Mouse (Mus musculus) stomach, embryonic 16.5 days (tissue): Measurements from ENCODE around the gene St3gal3. TPM values are rescaled to one million over a fixed set of nuclear protein-coding genes. Genes with fewer than 3 reads are reported as not detected.

Experiments used
- ATAC-seq: fragments of 200-750 bp; cut with Nextera tagmentation; 2 replicates; pipeline ENCODE4 v1.8.0; 2017; ENCODE audit warnings: moderate number of reproducible peaks, moderate TSS enrichment; ENCODE audit not compliant: insufficient read depth, low FRiP score
- H3K27ac ChIP-seq: fragments of 300-500 bp; sonication (generic); 2 replicates; pipeline ENCODE4 v1.5.1; 2014; ENCODE audit warnings: low read length
- H3K27me3 ChIP-seq: fragments of 300-500 bp; sonication (generic); 2 replicates; pipeline ENCODE4 v1.6.1; 2014; ENCODE audit warnings: low read length, control low read depth, mixed read lengths; ENCODE audit not compliant: control insufficient read depth, insufficient read depth
- H3K36me3 ChIP-seq: fragments of 300-500 bp; sonication (generic); 2 replicates; pipeline ENCODE4 v1.6.1; 2014; ENCODE audit warnings: low read length; ENCODE audit not compliant: control insufficient read depth, insufficient read depth
- H3K4me1 ChIP-seq: fragments of 300-500 bp; sonication (generic); 2 replicates; pipeline ENCODE4 v1.6.1; 2014; ENCODE audit warnings: low read length, control low read depth, mixed read lengths; ENCODE audit not compliant: control insufficient read depth, insufficient read depth
- H3K4me2 ChIP-seq: fragments of 300-500 bp; sonication (generic); 2 replicates; pipeline ENCODE4 v1.6.1; 2014; ENCODE audit warnings: low read depth, low read length, mixed read lengths
- H3K4me3 ChIP-seq: fragments of 300-500 bp; sonication (generic); replicated peaks from 2 replicates; pipeline ENCODE4 v1.5.1; 2014; ENCODE audit warnings: mild to moderate bottlenecking, low read length
- H3K9ac ChIP-seq: fragments of 300-500 bp; sonication (generic); 2 replicates; pipeline ENCODE4 v1.6.1; 2014; ENCODE audit warnings: low read length
- H3K9me3 ChIP-seq: fragments of 300-500 bp; sonication (generic); replicated peaks from 2 replicates; pipeline ENCODE4 v1.6.1; 2016; ENCODE audit warnings: low read length, control low read depth; ENCODE audit not compliant: control insufficient read depth
- WGBS: fragments of 180-500 bp; shearing (Covaris S2); extraction: QIAGEN DNeasy Blood & Tissue Kit; methylation state at CpG from one replicate; pipeline ENCODE4 v1.1.7; 2014; 5-methylcytosine and 5-hydroxymethylcytosine counted together
- polyA plus RNA-seq: library from polyadenylated mRNA; unstranded; fragments of >200 nt; fragmentation: Nextera tagmentation; extraction: Ambion mirVana; gene quantifications from 2 replicates; pipeline ENCODE4 v1.2.1, GENCODE M21; 2015

St3gal3 gene
- polyA plus RNA-seq, 1 experiment from 2014 or later, result 5.2 TPM

- no peak for ATAC-seq
- Histone ChIP-seq H3K27me3 (no peaks in the 10 kb centered on the region), H3K36me3 (no peaks in the 10 kb centered on the region), H3K27ac (peak overlapping the region; percentile 43), H3K4me1 (peaks cover 35% of the 10 kb centered on the region), H3K4me3 (no peak overlapping the region), H3K9ac (no peak overlapping the region), H3K4me2 (no peak overlapping the region), H3K9me3 (no peaks in the 10 kb centered on the region)
- 41% methylated on average over 8 of the region's 8 CpGs for WGBS
Observed at GRCm38 (mm10) chr4:117986766-117987165, 147.9 kb downstream of the St3gal3 start.

- Histone ChIP-seq H3K4me1 (peaks cover 36% of the 10 kb centered on the region), H3K27ac (peak overlapping the region; percentile 88), H3K9ac (0 out of 2 replicates have a peak overlapping the region, but pooled peaks have one; percentile 3), H3K9me3 (no peaks in the 10 kb centered on the region), H3K4me3 (no peak overlapping the region), H3K27me3 (no peaks in the 10 kb centered on the region), H3K4me2 (peak overlapping the region; percentile 8; the same call in 1 of the 2 replicates), H3K36me3 (no peaks in the 10 kb centered on the region)
- 58% methylated on average over 8 of the region's 8 CpGs for WGBS
- ATAC-seq, result peak; percentile 76
Observed at GRCm38 (mm10) chr4:117984993-117985587, 149.6 kb downstream of the St3gal3 start.

- Histone ChIP-seq H3K27ac (0 out of 2 replicates have a peak overlapping the region, but pooled peaks have one; percentile 88), H3K9me3 (no peaks in the 10 kb centered on the region), H3K36me3 (no peaks in the 10 kb centered on the region), H3K4me3 (no peak overlapping the region), H3K4me1 (peaks cover 36% of the 10 kb centered on the region), H3K9ac (no peak overlapping the region), H3K4me2 (no peak overlapping the region), H3K27me3 (no peaks in the 10 kb centered on the region)
- ATAC-seq, result no peak
- 89% methylated on average over 3 of the region's 3 CpGs for WGBS
Observed at GRCm38 (mm10) chr4:117984206-117984605, 150.5 kb downstream of the St3gal3 start.

GRCm38 (mm10) chr4:117982706-117983105, 152.0 kb downstream of the St3gal3 start:
- Histone ChIP-seq H3K4me3 (no peak overlapping the region), H3K27ac (peak overlapping the region; percentile 62; the same call in 1 of the 2 replicates), H3K9ac (no peak overlapping the region), H3K36me3 (no peaks in the 10 kb centered on the region), H3K4me2 (no peak overlapping the region), H3K27me3 (no peaks in the 10 kb centered on the region), H3K4me1 (peaks cover 34% of the 10 kb centered on the region), H3K9me3 (no peaks in the 10 kb centered on the region)
- WGBS, result 50% methylated on average over 7 of the region's 7 CpGs
- ATAC-seq, result peak; percentile 39; the same call in 1 of the 2 replicates

GRCm38 (mm10) chr4:117981518-117981917, 153.2 kb downstream of the St3gal3 start:
- 46% methylated on average over 4 of the region's 5 CpGs for WGBS
- no peak overlapping the region for H3K4me3 ChIP-seq
- peaks cover 31% of the 10 kb centered on the region for H3K4me1 ChIP-seq
- no peak overlapping the region for H3K4me2 ChIP-seq
- H3K27ac ChIP-seq, result peak overlapping the region; percentile 62
- no peak; the same call in 1 of the 2 replicates for ATAC-seq
- H3K27me3 ChIP-seq, result no peaks in the 10 kb centered on the region
- no peak overlapping the region for H3K9ac ChIP-seq
- H3K36me3 ChIP-seq, result no peaks in the 10 kb centered on the region
- H3K9me3 ChIP-seq, result no peaks in the 10 kb centered on the region

GRCm38 (mm10) chr4:117980161-117980560, 154.6 kb downstream of the St3gal3 start:
- no peak overlapping the region for H3K4me2 ChIP-seq
- no peaks in the 10 kb centered on the region for H3K27me3 ChIP-seq
- no peaks in the 10 kb centered on the region for H3K36me3 ChIP-seq
- H3K4me3 ChIP-seq, result no peak overlapping the region
- peaks cover 37% of the 10 kb centered on the region for H3K4me1 ChIP-seq
- no peak overlapping the region for H3K9ac ChIP-seq
- WGBS, result 87% methylated on average over 4 of the region's 4 CpGs
- no peaks in the 10 kb centered on the region for H3K9me3 ChIP-seq
- no peak for ATAC-seq
- H3K27ac ChIP-seq, result no peak overlapping the region

- H3K36me3 ChIP-seq, result no peaks in the 10 kb centered on the region
- no peak overlapping the region for H3K4me3 ChIP-seq
- no peak overlapping the region for H3K27ac ChIP-seq
- no peaks in the 10 kb centered on the region for H3K9me3 ChIP-seq
- no peak overlapping the region for H3K4me2 ChIP-seq
- WGBS, result 82% methylated on average over 4 of the region's 4 CpGs
- H3K4me1 ChIP-seq, result peaks cover 39% of the 10 kb centered on the region
- ATAC-seq, result no peak
- H3K9ac ChIP-seq, result no peak overlapping the region
- no peaks in the 10 kb centered on the region for H3K27me3 ChIP-seq
Observed at GRCm38 (mm10) chr4:117979181-117979580, 155.5 kb downstream of the St3gal3 start.

- H3K36me3 ChIP-seq, result no peaks in the 10 kb centered on the region
- ATAC-seq, result no peak
- H3K27ac ChIP-seq, result no peak overlapping the region
- no peak overlapping the region for H3K9ac ChIP-seq
- H3K27me3 ChIP-seq, result no peaks in the 10 kb centered on the region
- H3K4me1 ChIP-seq, result peaks cover 43% of the 10 kb centered on the region
- H3K9me3 ChIP-seq, result no peaks in the 10 kb centered on the region
- H3K4me2 ChIP-seq, result no peak overlapping the region
- no peak overlapping the region for H3K4me3 ChIP-seq
- WGBS, result 93% methylated on average over 9 of the region's 9 CpGs
Observed at GRCm38 (mm10) chr4:117978282-117978681, 156.4 kb downstream of the St3gal3 start.

GRCm38 (mm10) chr4:117977841-117978240, 156.9 kb downstream of the St3gal3 start:
- 87% methylated on average over 11 of the region's 11 CpGs for WGBS

More at GRCm38 (mm10) chr4:117977841-117978240, 156.9 kb downstream of the St3gal3 start:
- Histone ChIP-seq H3K9me3 (no peaks in the 10 kb centered on the region), H3K36me3 (no peaks in the 10 kb centered on the region), H3K27ac (no peak overlapping the region), H3K4me3 (no peak overlapping the region), H3K4me2 (no peak overlapping the region), H3K27me3 (no peaks in the 10 kb centered on the region), H3K4me1 (peaks cover 39% of the 10 kb centered on the region), H3K9ac (no peak overlapping the region)
- no peak for ATAC-seq
